Mouse (Mus musculus): ENCODE results near the gene Ciita. TPM values are rescaled to one million over a fixed set of nuclear protein-coding genes. Genes with fewer than 3 reads are reported as not detected.

Ciita gene
- polyA plus RNA-seq, 1 experiment, result not detected

DNA sequence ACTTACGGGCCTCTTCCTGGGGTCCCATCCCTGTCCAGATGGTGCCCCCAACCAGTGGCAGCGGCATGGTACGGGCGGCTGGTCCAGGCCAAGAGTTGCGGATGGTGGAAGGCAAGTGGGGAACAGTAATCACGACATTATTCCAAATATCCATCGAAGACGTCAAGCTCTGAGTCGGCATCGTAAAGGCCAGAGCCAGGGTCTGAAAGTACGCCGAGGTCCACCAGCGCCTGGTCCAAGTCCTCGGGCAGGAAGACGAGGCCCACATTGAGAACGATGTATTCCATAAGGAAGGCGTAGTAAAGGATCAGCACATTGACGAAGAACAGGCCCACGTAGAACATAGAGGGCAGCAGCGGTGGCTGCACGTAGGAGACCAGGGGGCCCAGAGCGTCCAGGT is 62.4 kb downstream of the Ciita start:
- no peak overlapping the region for H3K27ac ChIP-seq (ENCODE audit: insufficient read depth, low read length)
- peak overlapping the region; percentile 48 for H3K4me3 ChIP-seq (ENCODE audit: insufficient read depth, low read length)
- H3K4me1 ChIP-seq (ENCODE audit: control insufficient read depth, insufficient read depth, low read length), result no peaks in the 10 kb centered on the region; the same call in 1 of the 2 replicates
- TF ChIP-seq CTCF (IDR thresholded peaks at IDR 0.05; ENCODE audit: borderline replicate concordance, insufficient read depth, low read length) (no peak), POLR2A (IDR thresholded peaks at IDR 0.05; ENCODE audit: low read depth, low read length) (no peak)

DNA sequence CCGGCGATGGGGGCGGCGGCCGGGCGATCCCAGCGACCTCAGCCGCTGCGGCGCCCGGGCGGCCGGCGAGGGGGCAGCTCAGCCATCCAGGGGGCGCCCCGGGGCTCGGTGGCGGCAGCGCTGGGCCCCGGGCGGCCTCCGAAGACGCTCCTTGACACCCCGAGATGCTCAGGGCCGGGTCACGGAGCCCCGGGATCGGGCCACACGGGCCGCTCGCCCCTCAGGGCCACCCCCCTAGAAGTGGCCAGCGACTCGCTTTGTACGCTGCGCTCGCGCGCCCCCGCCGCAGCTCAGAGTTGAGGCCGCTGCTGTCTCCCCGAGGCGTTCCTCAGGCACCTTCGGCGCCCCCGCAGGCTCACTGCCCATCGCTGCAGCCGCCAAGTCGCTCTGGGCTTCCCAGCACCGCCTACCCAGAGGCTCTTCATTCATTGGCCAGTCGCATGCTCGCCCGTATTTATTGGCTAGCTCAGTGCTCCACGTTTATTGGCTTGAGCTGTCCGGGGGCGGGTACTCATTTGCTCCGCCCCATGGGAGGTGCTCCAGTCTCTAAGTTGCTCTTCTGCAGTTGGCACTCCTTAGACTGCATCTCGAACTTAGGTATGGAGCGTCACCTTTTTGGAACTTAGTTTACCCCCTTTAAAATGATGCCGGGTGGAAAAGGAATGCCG is 63.0 kb downstream of the Ciita start, which contains the start of gene Dexi:
Dexi (minus strand) TSS at position 357 of the 668 bp plus-strand sequence.
- Histone ChIP-seq H3K4me3 (ENCODE audit: insufficient read depth, low read length) (peak within 1 kb of the TSS; percentile 48), H3K27ac (ENCODE audit: insufficient read depth, low read length) (0 out of 2 replicates have a peak within 1 kb of the TSS, but pooled peaks have one; percentile 35), H3K4me1 (ENCODE audit: control insufficient read depth, insufficient read depth, low read length) (no peaks in the 10 kb centered on the region; the same call in 1 of the 2 replicates)
- TF ChIP-seq CTCF (IDR thresholded peaks at IDR 0.05; ENCODE audit: borderline replicate concordance, insufficient read depth, low read length) (no peak), POLR2A (IDR thresholded peaks at IDR 0.05; ENCODE audit: low read depth, low read length) (peak; percentile 96)

DNA sequence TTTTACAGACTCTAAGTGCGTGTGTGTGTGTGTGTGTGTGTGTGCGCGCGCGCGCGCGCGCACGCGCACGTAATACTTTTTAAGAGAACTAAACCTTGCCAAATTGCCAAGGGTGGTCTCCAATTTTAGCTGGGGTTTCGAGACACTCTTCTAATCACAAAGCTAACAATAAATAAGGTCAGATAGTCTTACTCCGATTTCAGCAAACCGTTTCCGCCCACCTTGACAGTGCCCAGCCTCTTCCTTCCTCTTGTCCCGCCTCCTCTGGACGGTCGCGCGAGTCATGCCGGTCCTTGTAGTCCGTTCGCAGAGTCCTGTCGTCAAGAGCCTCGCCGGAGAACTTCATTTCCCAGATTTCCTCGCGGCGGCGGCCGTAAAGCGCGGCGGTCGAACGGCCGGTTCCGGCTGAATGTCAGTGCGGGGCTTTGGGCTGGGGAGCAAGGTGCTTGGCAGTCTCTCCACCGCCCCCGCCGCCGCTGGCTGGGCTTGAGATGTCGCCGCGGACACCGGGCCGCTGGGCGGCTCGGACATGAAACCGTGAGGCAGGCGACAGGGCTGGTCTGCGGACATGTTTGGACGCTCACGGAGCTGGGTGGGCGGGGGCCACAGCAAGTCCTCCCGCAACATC is 65.2 kb downstream of the Ciita start, which contains the start of gene Clec16a:
Clec16a (plus strand) TSS at position 345 of the 628 bp plus-strand sequence.
- no peak within 1 kb of the TSS for H3K27ac ChIP-seq (ENCODE audit: insufficient read depth, low read length)
- H3K4me3 ChIP-seq (ENCODE audit: insufficient read depth, low read length), result peak within 1 kb of the TSS; percentile 83
- H3K4me1 ChIP-seq (ENCODE audit: control insufficient read depth, insufficient read depth, low read length), result no peaks in the 10 kb centered on the region; the same call in 1 of the 2 replicates
- peak; percentile 53 for TF ChIP-seq POLR2A (IDR thresholded peaks at IDR 0.05; ENCODE audit: low read depth, low read length)
- TF ChIP-seq CTCF (IDR thresholded peaks at IDR 0.05; ENCODE audit: borderline replicate concordance, insufficient read depth, low read length), result no peak

DNA sequence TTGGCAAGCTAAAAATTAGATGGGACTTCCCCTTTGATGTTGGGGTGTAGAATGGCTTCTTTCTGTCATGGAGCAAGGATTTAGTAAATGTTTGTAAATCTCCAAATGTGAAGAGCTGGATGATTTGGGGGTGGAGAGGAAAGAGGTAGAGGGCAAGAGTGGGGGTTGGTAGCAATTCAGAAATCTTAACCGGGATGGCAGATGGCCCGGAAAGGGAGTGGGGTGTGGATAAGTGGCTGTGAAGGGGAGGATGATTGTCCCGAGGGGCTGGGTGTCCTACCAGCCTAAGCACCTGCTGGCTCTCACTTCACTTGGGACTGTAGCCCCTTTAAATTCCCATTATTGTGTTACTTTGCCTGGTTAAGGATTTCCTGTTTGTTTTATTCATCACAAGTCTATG is 67.0 kb downstream of the Ciita start:
- Histone ChIP-seq H3K4me1 (ENCODE audit: control insufficient read depth, insufficient read depth, low read length) (no peaks in the 10 kb centered on the region), H3K27ac (ENCODE audit: insufficient read depth, low read length) (no peak overlapping the region), H3K4me3 (ENCODE audit: insufficient read depth, low read length) (no peak overlapping the region)
- TF ChIP-seq CTCF (IDR thresholded peaks at IDR 0.05; ENCODE audit: borderline replicate concordance, insufficient read depth, low read length) (no peak), POLR2A (IDR thresholded peaks at IDR 0.05; ENCODE audit: low read depth, low read length) (no peak)

DNA sequence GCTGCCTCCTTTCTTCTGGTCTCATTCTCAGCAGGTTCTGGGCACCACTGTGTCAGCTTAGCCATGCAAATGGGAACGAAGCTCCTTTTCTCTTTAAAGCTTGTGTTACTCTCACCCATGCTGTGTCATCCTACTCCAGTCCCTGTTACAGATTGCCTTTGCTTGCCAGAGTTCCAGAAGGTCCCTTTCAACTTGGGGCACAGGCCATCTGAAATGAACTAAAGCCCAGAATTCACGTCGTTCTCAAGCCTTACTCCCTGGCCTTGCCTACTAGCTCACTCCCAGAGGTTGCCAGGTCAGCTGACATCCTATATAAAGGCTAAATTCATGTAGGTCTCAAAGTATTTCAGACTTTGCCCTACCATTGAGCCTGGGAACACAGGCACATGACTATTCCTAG is 69.1 kb downstream of the Ciita start:
- no peak for TF ChIP-seq CTCF (IDR thresholded peaks at IDR 0.05; ENCODE audit: borderline replicate concordance, insufficient read depth, low read length)
- no peak for TF ChIP-seq POLR2A (IDR thresholded peaks at IDR 0.05; ENCODE audit: low read depth, low read length)
- Histone ChIP-seq H3K4me3 (ENCODE audit: insufficient read depth, low read length) (no peak overlapping the region), H3K4me1 (ENCODE audit: control insufficient read depth, insufficient read depth, low read length) (no peaks in the 10 kb centered on the region), H3K27ac (ENCODE audit: insufficient read depth, low read length) (no peak overlapping the region)

DNA sequence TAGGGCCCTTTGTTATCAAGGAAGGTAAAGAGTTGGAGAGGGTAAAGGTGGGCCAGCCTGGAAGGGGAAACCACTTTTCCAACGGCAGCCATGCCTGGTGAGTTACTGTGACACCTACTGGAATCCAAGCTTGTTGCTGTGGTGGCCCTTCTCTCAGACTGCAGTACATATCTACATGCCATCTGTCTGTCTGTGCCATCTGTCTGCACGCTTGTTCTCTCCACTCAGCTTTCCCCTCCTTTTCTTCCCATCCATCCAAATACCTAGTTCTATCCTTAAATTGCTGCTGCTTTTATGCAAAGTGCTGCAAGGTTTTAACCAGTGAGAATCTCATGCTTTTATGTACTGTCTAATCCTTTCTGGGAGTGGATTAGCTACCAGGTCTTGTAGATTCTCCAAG is 69.7 kb downstream of the Ciita start:
- Histone ChIP-seq H3K4me1 (ENCODE audit: control insufficient read depth, insufficient read depth, low read length) (no peaks in the 10 kb centered on the region), H3K4me3 (ENCODE audit: insufficient read depth, low read length) (no peak overlapping the region), H3K27ac (ENCODE audit: insufficient read depth, low read length) (no peak overlapping the region)
- TF ChIP-seq CTCF (IDR thresholded peaks at IDR 0.05; ENCODE audit: borderline replicate concordance, insufficient read depth, low read length) (no peak), POLR2A (IDR thresholded peaks at IDR 0.05; ENCODE audit: low read depth, low read length) (no peak)

DNA sequence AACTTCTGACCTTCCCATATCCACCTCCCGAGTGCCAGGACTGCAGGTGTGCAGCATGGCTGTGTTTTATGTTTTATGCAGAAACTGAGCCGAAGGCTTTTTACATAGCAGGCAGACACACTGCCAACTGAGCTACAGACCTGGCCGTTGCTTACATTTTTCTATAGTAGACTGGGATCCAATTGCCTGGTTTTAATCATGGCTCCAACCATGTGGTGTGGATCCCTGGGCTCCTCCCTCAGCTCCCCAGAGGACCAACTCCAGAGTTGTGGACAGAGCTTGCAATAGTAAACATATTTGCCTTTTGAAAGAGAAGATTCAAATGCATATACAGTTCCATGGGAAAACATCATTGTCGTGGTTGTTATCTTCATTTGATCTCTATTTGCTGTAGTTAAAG is 71.7 kb downstream of the Ciita start:
- no peak overlapping the region for H3K4me3 ChIP-seq (ENCODE audit: insufficient read depth, low read length)
- no peaks in the 10 kb centered on the region for H3K4me1 ChIP-seq (ENCODE audit: control insufficient read depth, insufficient read depth, low read length)
- H3K27ac ChIP-seq (ENCODE audit: insufficient read depth, low read length), result no peak overlapping the region
- no peak for TF ChIP-seq CTCF (IDR thresholded peaks at IDR 0.05; ENCODE audit: borderline replicate concordance, insufficient read depth, low read length)

DNA sequence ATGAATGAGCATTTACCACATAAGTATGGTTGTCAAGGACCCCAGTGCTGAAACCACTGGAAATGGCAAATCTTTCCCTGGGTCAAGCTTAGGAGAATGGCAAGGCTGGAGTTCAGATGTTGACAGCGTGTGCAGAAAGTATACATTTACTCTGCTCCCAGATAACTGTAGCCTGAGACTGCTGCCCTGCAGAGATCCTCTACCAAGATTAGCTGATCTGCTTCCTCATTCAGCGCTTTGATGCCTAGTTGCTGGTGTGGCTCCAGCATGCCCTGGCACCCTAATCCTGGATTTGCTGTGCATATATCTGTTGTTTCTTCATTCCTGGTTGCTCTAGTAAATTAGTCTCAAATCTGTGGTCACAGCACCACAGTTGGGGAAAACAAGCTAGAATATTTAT is 74.0 kb downstream of the Ciita start:
- H3K4me3 ChIP-seq (ENCODE audit: insufficient read depth, low read length), result no peak overlapping the region
- H3K27ac ChIP-seq (ENCODE audit: insufficient read depth, low read length), result no peak overlapping the region
- peaks cover 4% of the 10 kb centered on the region; the same call in 1 of the 2 replicates for H3K4me1 ChIP-seq (ENCODE audit: control insufficient read depth, insufficient read depth, low read length)
- no peak for TF ChIP-seq POLR2A (IDR thresholded peaks at IDR 0.05; ENCODE audit: low read depth, low read length)
- TF ChIP-seq CTCF (IDR thresholded peaks at IDR 0.05; ENCODE audit: borderline replicate concordance, insufficient read depth, low read length), result no peak

DNA sequence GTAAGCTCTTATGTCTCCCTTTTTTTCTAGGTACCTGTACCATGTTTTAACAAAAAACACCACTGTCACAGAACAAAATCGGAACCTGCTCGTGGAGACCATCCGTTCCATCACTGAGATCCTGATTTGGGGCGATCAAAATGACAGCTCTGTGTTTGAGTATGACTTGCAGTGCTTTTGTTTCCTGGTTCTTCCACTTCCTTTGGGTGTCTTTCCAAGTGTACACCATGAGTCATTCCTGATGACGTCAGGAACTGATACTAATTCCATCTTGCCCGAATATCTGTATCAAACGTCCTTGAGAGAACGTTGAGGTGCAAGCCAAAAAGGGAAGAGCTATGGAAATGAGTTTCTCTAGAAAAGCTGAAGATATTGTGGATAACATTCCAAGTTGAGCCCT is 80.1 kb downstream of the Ciita start:
- TF ChIP-seq POLR2A (IDR thresholded peaks at IDR 0.05; ENCODE audit: low read depth, low read length), result no peak
- TF ChIP-seq CTCF (IDR thresholded peaks at IDR 0.05; ENCODE audit: borderline replicate concordance, insufficient read depth, low read length), result no peak
- Histone ChIP-seq H3K4me3 (ENCODE audit: insufficient read depth, low read length) (no peak overlapping the region), H3K27ac (ENCODE audit: insufficient read depth, low read length) (no peak overlapping the region), H3K4me1 (ENCODE audit: control insufficient read depth, insufficient read depth, low read length) (peaks cover 10% of the 10 kb centered on the region; the same call in 1 of the 2 replicates)

DNA sequence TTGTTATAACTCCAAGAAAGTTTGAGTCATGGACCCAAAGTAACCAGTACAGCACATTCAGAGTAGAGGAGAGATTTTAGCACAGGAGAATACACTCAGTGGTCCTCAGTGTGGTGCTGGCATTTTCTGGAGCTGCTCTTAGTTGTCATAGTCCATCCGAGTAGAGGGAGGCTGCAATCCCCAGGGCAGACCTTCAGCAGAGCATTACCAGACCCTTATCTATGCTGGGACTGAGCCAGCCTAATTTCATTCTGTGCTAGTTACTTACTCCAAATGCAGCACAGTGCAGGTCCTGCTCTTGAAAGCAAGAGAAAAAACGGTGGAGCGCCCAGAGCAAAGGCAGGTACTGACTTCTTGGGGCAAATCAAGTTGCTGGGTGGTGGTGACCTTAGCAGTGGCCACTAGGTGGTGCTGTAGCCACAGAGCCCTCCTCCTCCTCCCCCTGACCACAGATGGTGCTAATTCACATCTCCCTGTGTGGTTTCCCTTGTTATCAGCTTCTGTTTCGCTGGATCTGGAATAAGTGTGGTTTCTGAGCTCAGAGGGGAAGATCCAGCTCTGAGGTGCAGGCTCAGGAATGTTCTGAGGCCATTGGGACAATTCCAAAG is 85.5 kb downstream of the Ciita start:
- TF ChIP-seq POLR2A (IDR thresholded peaks at IDR 0.05; ENCODE audit: low read depth, low read length) (no peak), CTCF (IDR thresholded peaks at IDR 0.05; ENCODE audit: borderline replicate concordance, insufficient read depth, low read length) (peak; percentile 96)
- no peak overlapping the region for H3K27ac ChIP-seq (ENCODE audit: insufficient read depth, low read length)
- no peak overlapping the region for H3K4me3 ChIP-seq (ENCODE audit: insufficient read depth, low read length)
- H3K4me1 ChIP-seq (ENCODE audit: control insufficient read depth, insufficient read depth, low read length), result no peaks in the 10 kb centered on the region

All from embryonic fibroblast, embryonic 13.5 days (primary cell).